In the genomic region with DNA sequence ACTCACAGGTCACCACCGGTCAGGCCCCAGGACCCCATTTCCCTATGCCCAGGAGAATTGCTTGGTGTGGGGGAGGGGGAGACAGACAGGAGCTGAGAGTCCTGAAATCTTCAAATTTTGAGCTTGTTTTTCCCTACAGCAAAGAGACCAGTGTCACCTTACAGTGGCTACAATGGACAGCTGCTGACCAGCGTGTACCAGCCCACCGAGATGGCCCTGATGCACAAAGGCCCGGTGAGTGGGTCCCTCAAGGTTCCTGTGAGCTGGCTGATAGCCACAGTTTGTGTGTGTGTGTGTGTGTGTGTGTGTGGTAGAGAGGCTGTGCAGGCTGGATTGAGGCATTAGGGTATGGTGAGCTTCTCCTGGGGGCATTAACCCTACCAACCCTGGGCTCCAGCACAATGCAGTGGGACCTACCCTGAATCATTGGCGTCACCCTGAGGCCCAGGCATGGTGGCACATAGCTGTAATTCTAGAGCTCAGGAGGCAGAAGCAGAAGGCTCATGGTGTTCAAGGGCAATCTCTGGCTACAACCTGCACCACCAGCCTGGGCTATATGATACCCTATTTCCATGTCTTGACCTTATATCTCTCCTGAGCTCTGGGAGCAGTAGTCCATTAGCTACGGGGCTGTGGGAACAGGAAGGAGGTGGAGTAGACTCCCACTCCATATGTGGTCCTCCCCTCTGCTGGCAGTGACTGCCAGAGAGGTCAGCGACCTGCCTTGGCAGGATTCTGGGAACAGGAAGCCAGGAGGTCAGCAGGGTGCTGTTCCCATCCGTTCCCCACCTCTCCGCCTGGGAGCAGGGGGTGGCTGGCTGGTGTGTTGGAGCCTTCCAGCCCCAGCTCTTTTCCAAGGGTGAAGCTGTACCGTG, we compare ENCODE assay signal across 9 mouse cellular contexts. TPM values are rescaled to one million over a fixed set of nuclear protein-coding genes. Genes with fewer than 3 reads are reported as not detected.
DNase-seq lines count a peak whose midpoint lies in the region; ATAC-seq and TF ChIP-seq lines count a peak whose summit lies in the region.
"Had no signal": no experiment of that assay in that cellular context is flagged by ENCODE, and none has a peak within 500 bp of the region (broad histone marks: within the 10 kb centered on the region; RNA-seq: fewer than 3 reads in every experiment).

No protein-coding gene starts in this region.

- peaks cover 44% of the 10 kb centered on the region for H3K4me1 ChIP-seq in embryonic facial prominence, embryonic 10.5 days
- peaks cover 0 to 22% of the 10 kb centered on the region in 2 experiments; a peak in 2 of 4 replicates for H3K4me1 ChIP-seq in liver, embryonic 14.5 days (replicated peaks; ENCODE audit: control insufficient read depth in 2 of 2, insufficient read depth in 2 of 2, low read length in 1 of 2)
- H3K4me1 ChIP-seq: midbrain, embryonic 12.5 days had no signal

- no peaks in the 10 kb centered on the region for H3K9me3 ChIP-seq in embryonic facial prominence, embryonic 10.5 days
- no peaks in the 10 kb centered on the region for H3K9me3 ChIP-seq in liver, embryonic 14.5 days (ENCODE audit: control insufficient read depth, low read length)
- H3K9me3 ChIP-seq: midbrain, embryonic 12.5 days had no signal

- 0 out of 2 replicates have a peak overlapping the region, but pooled peaks have one; percentile 6 for H3K4me3 ChIP-seq in embryonic facial prominence, embryonic 10.5 days
- H3K4me3 ChIP-seq in liver, embryonic 14.5 days (ENCODE audit: insufficient read depth in 1 of 2, low read depth in 2 of 2, low read length in 2 of 2): no peak overlapping the region
- H3K4me3 ChIP-seq: midbrain, embryonic 12.5 days had no signal

- H3K27ac ChIP-seq in embryonic facial prominence, embryonic 10.5 days (replicated peaks): peak overlapping the region; percentile 62
- no peak overlapping the region for H3K27ac ChIP-seq in liver, embryonic 14.5 days
- H3K27ac ChIP-seq: midbrain, embryonic 12.5 days had no signal

- no peak for TF ChIP-seq EP300 in liver, embryonic 14.5 days (IDR thresholded peaks at IDR 0.05; ENCODE audit: low read depth)

- H3K36me3 ChIP-seq in embryonic facial prominence, embryonic 10.5 days (replicated peaks): peaks cover 94% of the 10 kb centered on the region
- no peaks in the 10 kb centered on the region for H3K36me3 ChIP-seq in liver, embryonic 14.5 days (replicated peaks; ENCODE audit: control insufficient read depth, insufficient read depth, low read depth)
- H3K36me3 ChIP-seq: midbrain, embryonic 12.5 days had no signal

- DNase-seq in adrenal gland, adult (ENCODE audit: inconsistent age in 2 of 2, low spot score in 1 of 2): peak; percentile 42 to 59
- no peak for DNase-seq in adrenal gland, postnatal 4 days (ENCODE audit: low spot score in 2 of 2)
- peak; percentile 54 for DNase-seq in embryonic facial prominence, embryonic 10.5 days (ENCODE audit: low spot score)
- peak; percentile 64 for DNase-seq in heart, postnatal 25 days (ENCODE audit: low spot score)
- no peak for DNase-seq in liver, embryonic 14.5 days (ENCODE audit: low read depth in 3 of 3, low spot score in 3 of 3)
- no peak for DNase-seq in left cerebral cortex, postnatal 14 days (ENCODE audit: low spot score in 2 of 2)
- DNase-seq in left cerebral cortex, postnatal 36 days (ENCODE audit: low spot score in 2 of 2): no peak
- no peak for DNase-seq in Muller cell, postnatal 12 days (ENCODE audit: inconsistent ontology term)

- H3K4me2 ChIP-seq in liver, embryonic 14.5 days (ENCODE audit: low read depth): peak overlapping the region; percentile 33; the same call in 1 of the 2 replicates
- H3K4me2 ChIP-seq: midbrain, embryonic 12.5 days had no signal

- no peak overlapping the region for H3K9ac ChIP-seq in liver, embryonic 14.5 days (replicated peaks)
- H3K9ac ChIP-seq: midbrain, embryonic 12.5 days had no signal

- intact Hi-C loops in heart, postnatal 25 days (cut with DNase I): no loop called here
- intact Hi-C loops in left cerebral cortex, postnatal 14 days (cut with DNase I): no loop called here
- intact Hi-C loops in left cerebral cortex, postnatal 36 days (cut with DNase I): no loop called here

- WGBS in embryonic facial prominence, embryonic 10.5 days: 44% methylated on average over 10 of the region's 10 CpGs
- 45% methylated on average over 10 of the region's 10 CpGs for WGBS in liver, embryonic 14.5 days (ENCODE audit: insufficient replicate concordance)

- no peak for TF ChIP-seq CTCF in liver, embryonic 14.5 days (IDR thresholded peaks at IDR 0.05; ENCODE audit: low read depth)

- ATAC-seq in liver, embryonic 14.5 days (ENCODE audit: insufficient read depth): peak; percentile 64; the same call in 1 of the 2 replicates

- no peaks in the 10 kb centered on the region for H3K27me3 ChIP-seq in embryonic facial prominence, embryonic 10.5 days (replicated peaks; ENCODE audit: low read depth, poor library complexity, severe bottlenecking)
- H3K27me3 ChIP-seq in liver, embryonic 14.5 days (ENCODE audit: control insufficient read depth, insufficient read depth, low read length): no peaks in the 10 kb centered on the region

RNA-seq across cellular contexts. Expression of a gene that starts 15.8 kb away (rescaled TPM):
- total RNA-seq in adrenal gland, postnatal 4 days (2021): 10 to 100 TPM; 17.6 to 41.1 TPM
- polyA plus RNA-seq in embryonic facial prominence, embryonic 10.5 days (2016; fragmentation: Nextera tagmentation; extraction: Ambion mirVana): 62.2 and 62.5 TPM in 2 replicates
- total RNA-seq in heart, postnatal 25 days (2021): 1 to 10 TPM; 6.4 to 9.7 TPM
- polyA plus RNA-seq in liver, embryonic 14.5 days (2012; rRNA removed): 4.8 and 5.0 TPM in 2 replicates
- 8.0 and 9.8 TPM in 2 replicates for polyA plus RNA-seq in liver, embryonic 14.5 days (2014; fragmentation: Nextera tagmentation; extraction: Ambion mirVana)
- 1 to 10 TPM; 4.0 to 4.6 TPM for total RNA-seq in left cerebral cortex, postnatal 14 days (2021)
- 1 to 10 TPM; 4.7 to 8.0 TPM for total RNA-seq in left cerebral cortex, postnatal 36 days (2021)

RNA-seq across cellular contexts. Expression of a gene that starts 23.1 kb away (rescaled TPM):
- 1 to 10 TPM; 1.9 to 3.3 TPM for total RNA-seq in adrenal gland, postnatal 4 days (2021)
- polyA plus RNA-seq in embryonic facial prominence, embryonic 10.5 days (2016; fragmentation: Nextera tagmentation; extraction: Ambion mirVana): 1.1 and 1.8 TPM in 2 replicates
- total RNA-seq in heart, postnatal 25 days (2021): under 1 TPM; 0.81 to 0.99 TPM
- polyA plus RNA-seq in liver, embryonic 14.5 days (2012; rRNA removed): 2.1 and 3.1 TPM in 2 replicates
- polyA plus RNA-seq in liver, embryonic 14.5 days (2014; fragmentation: Nextera tagmentation; extraction: Ambion mirVana): 3.6 and 3.7 TPM in 2 replicates
- total RNA-seq in left cerebral cortex, postnatal 14 days (2021): under 1 TPM; 0.51 to 0.68 TPM
- under 1 TPM; 0.42 to 0.61 TPM for total RNA-seq in left cerebral cortex, postnatal 36 days (2021)

Comparison
In these comparisons a context has a peak if more than half of its experiments do, and no peak if none do; other contexts are left out.
1. DNase-seq: peak in adrenal gland, adult (2 of 2), embryonic facial prominence, embryonic 10.5 days (single experiment) and heart, postnatal 25 days (single experiment); none in adrenal gland, postnatal 4 days (0 of 2), liver, embryonic 14.5 days (0 of 3), left cerebral cortex, postnatal 14 days (0 of 2), left cerebral cortex, postnatal 36 days (0 of 2) and Muller cell, postnatal 12 days (single experiment).